Mouse (Mus musculus): ENCODE data around the gene Khdrbs1.

Gene Khdrbs1

GRCm38 (mm10) chr4:129683901-129684493 is 58.1 kb downstream of the Khdrbs1 start:
- in situ Hi-C loops (cut with MboI, MseI) = no loop called here

GRCm38 (mm10) chr4:129681837-129682236 is 60.3 kb downstream of the Khdrbs1 start:
- in situ Hi-C loops (cut with MboI, MseI) = no loop called here

GRCm38 (mm10) chr4:129672878-129673449 is 69.1 kb downstream of the Khdrbs1 start:
- in situ Hi-C loops (cut with MboI, MseI) = loop anchor here (10.0 kb wide), 1 partner anchor 938 kb away; no protein-coding TSS in a partner anchor

DNA sequence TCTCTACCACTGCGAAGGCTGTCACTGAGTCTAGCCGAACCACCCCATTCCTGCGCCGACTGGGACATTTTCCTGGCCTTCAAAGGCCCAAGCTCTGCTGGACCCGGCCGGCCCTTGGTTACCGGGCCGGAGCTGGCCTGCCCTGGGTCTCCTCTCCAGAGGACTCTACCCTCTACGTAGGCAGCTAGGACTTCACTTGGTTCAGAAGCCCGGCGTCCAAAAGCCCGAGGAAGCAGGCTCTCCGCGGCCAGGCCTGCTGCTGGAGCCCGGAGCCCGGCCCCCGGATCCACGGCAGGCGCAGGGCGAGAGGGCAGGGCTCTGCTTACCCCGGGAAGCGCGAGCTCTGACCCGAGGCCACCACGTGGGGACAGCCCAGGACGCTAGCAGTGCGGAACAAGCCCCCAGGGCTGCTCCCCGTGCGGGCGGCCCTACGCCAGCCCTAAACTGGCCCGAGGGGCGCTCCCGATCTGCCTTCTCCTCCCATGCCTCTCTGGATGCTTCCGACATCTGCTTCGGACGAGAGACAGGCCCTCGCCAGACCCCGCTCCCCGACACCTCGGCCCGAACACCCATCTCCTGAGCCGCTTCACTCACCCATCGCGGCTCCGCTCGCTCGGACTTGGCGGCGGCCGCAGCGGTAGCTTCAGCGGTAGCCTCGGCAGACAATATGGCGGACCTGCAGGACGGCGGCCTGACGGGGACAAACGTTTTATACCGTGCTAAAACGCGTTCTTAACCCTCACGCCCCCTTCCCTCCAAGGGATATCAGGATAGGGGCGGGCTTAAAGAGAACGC is 69.8 kb downstream of the Khdrbs1 start, which contains the start of gene Kpna6:
Kpna6 (minus strand) TSS at position 685 of the 795 bp plus-strand sequence.
- in situ Hi-C loops (cut with MboI, MseI) = loop anchor here (10.0 kb wide), 1 partner anchor 937 kb away; no protein-coding TSS in a partner anchor

DNA sequence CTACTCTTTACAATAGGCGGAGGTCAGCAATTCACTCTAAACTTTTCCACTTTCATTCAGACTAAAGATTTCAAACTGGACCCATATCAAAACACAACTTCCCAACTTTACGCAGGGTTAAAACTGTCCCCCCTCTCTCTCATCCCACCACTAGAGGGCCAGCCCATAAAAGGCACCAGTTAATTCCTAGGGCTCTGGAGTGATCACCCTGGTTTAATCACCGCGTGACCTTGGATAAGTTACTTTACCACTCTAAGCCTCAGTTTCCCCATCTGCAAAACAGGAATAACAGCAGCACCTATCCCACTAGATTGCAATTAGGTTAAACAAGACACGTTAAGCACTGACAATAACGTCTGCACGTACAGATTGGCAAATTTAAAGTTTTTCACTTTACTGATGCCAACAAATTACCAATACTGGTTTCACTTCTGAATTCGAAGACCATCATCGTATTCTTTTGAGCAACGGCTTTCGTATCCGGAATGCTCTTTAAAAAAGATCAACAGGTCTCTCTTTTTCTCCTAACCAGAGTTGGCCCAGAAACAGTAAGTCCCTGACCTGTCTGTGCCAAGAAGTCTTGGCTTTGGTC is 70.5 kb downstream of the Khdrbs1 start:
- in situ Hi-C loops (cut with MboI, MseI) = loop anchor here (10.0 kb wide), 1 partner anchor 937 kb away; no protein-coding TSS in a partner anchor

GRCm38 (mm10) chr4:129662255-129662813 is 79.8 kb downstream of the Khdrbs1 start:
- in situ Hi-C loops (cut with MboI, MseI) = no loop called here

GRCm38 (mm10) chr4:129661584-129661983 is 80.5 kb downstream of the Khdrbs1 start:
- in situ Hi-C loops (cut with MboI, MseI) = no loop called here

GRCm38 (mm10) chr4:129654770-129655169 is 87.3 kb downstream of the Khdrbs1 start:
- in situ Hi-C loops (cut with MboI, MseI) = no loop called here

Measured in regulatory T cell (primary cell).